Comparison of ENCODE assay signal across 11 mouse cellular contexts in the genomic region with DNA sequence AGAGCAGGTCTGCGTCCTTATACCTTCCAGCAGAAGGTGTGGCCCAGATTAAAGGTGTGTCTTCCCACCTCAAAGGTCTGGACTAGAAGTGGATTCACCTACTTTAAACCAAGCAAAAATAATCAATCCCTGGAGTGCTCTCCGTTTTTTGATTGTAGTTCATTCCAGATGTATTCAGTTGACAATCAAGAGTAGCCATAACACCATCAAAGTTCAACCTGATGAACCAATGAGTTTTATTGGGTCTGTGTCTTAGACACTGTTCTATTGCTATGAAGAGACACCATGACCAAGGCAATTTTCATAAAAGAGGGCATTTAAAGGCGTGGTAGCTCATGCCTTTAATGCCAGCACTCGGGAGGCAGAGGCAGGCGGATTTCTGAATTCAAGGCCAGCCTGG. TPM values are rescaled to one million over a fixed set of nuclear protein-coding genes. Genes with fewer than 3 reads are reported as not detected.
DNase-seq lines count a peak whose midpoint lies in the region; ATAC-seq and TF ChIP-seq lines count a peak whose summit lies in the region.
"Had no signal": no experiment of that assay in that cellular context is flagged by ENCODE, and none has a peak within 500 bp of the region (broad histone marks: within the 10 kb centered on the region; RNA-seq: fewer than 3 reads in every experiment).

Steap3 (minus strand) TSS at position 101 of the 400 bp plus-strand sequence.

- no peak within 1 kb of the TSS for H3K9ac ChIP-seq in liver, embryonic 14.5 days (replicated peaks)
- H3K9ac ChIP-seq: forebrain, embryonic 13.5 days had no signal

- ATAC-seq in erythroblast, adult 5-6 weeks (replicated peaks; ENCODE audit: low FRiP score, poor library complexity, severe bottlenecking): no peak
- no peak for ATAC-seq in liver, embryonic 14.5 days (ENCODE audit: insufficient read depth)
- no peak for ATAC-seq in cerebellum, adult (ENCODE audit: insufficient number of reproducible peaks, low FRiP score, low TSS enrichment)
- ATAC-seq: forebrain, embryonic 13.5 days had no signal

- H3K4me3 ChIP-seq in erythroblast, embryonic 14.5 days (replicated peaks): peak within 1 kb of the TSS; percentile 79
- no peak within 1 kb of the TSS for H3K4me3 ChIP-seq in liver, embryonic 14.5 days (ENCODE audit: insufficient read depth in 1 of 2, low read depth in 2 of 2, low read length in 2 of 2)
- H3K4me3 ChIP-seq: forebrain, embryonic 13.5 days had no signal

- H3K27me3 ChIP-seq in erythroblast, embryonic 14.5 days (ENCODE audit: control insufficient read depth): no peaks in the 10 kb centered on the region
- no peaks in the 10 kb centered on the region for H3K27me3 ChIP-seq in liver, embryonic 14.5 days (ENCODE audit: control insufficient read depth, insufficient read depth, low read length)
- H3K27me3 ChIP-seq: forebrain, embryonic 13.5 days had no signal

- no peak for TF ChIP-seq EP300 in liver, embryonic 14.5 days (IDR thresholded peaks at IDR 0.05; ENCODE audit: low read depth)

- no peak within 1 kb of the TSS; the same call in none of the 2 replicates for H3K27ac ChIP-seq in liver, embryonic 14.5 days
- H3K27ac ChIP-seq: forebrain, embryonic 13.5 days had no signal

- no peak for TF ChIP-seq CTCF in liver, embryonic 14.5 days (IDR thresholded peaks at IDR 0.05; ENCODE audit: low read depth)

- 84% methylated on average over 5 of the region's 5 CpGs for WGBS in liver, embryonic 14.5 days (ENCODE audit: insufficient replicate concordance)

- peaks cover 39% of the 10 kb centered on the region for H3K36me3 ChIP-seq in erythroblast, embryonic 14.5 days (ENCODE audit: control insufficient read depth)
- H3K36me3 ChIP-seq in liver, embryonic 14.5 days (replicated peaks; ENCODE audit: control insufficient read depth, insufficient read depth, low read depth): no peaks in the 10 kb centered on the region

- peaks cover 92% of the 10 kb centered on the region for H3K4me1 ChIP-seq in erythroblast, embryonic 14.5 days (ENCODE audit: control insufficient read depth)
- peaks cover 40 to 62% of the 10 kb centered on the region in 2 experiments for H3K4me1 ChIP-seq in liver, embryonic 14.5 days (replicated peaks; ENCODE audit: control insufficient read depth in 2 of 2, insufficient read depth in 2 of 2, low read length in 1 of 2)
- H3K4me1 ChIP-seq: forebrain, embryonic 13.5 days had no signal

- H3K9me3 ChIP-seq in erythroblast, embryonic 14.5 days (ENCODE audit: control insufficient read depth, low read length): peaks cover 2% of the 10 kb centered on the region; the same call in 1 of the 2 replicates
- H3K9me3 ChIP-seq in liver, embryonic 14.5 days (ENCODE audit: control insufficient read depth, low read length): no peaks in the 10 kb centered on the region

- no peak for DNase-seq in adrenal gland, postnatal 36 days
- DNase-seq in heart, adult 8-10 months (ENCODE audit: low spot score): no peak
- DNase-seq in liver, embryonic 14.5 days (ENCODE audit: low read depth in 3 of 3, low spot score in 3 of 3): no peak
- DNase-seq in left cerebral cortex, postnatal 25 days (ENCODE audit: low spot score in 2 of 2): no peak
- DNase-seq in ovary, adult 18-20 months (ENCODE audit: low spot score): no peak
- DNase-seq: cerebellum, adult 9-11 months; kidney, adult 9 months had no signal

- peak within 1 kb of the TSS; percentile 94 for H3K4me2 ChIP-seq in liver, embryonic 14.5 days (ENCODE audit: low read depth)
- H3K4me2 ChIP-seq: forebrain, embryonic 13.5 days had no signal

- intact Hi-C loops in left cerebral cortex, postnatal 25 days (cut with DNase I): no loop called here

RNA-seq across cellular contexts. Expression of gene Steap3, which starts in this region (rescaled TPM):
- polyA plus RNA-seq in erythroblast, embryonic 14.5 days (2012): 29.2 and 33.0 TPM in 2 replicates
- 6.3 and 11.7 TPM in 2 replicates for total RNA-seq in erythroblast, adult 5-6 weeks (2015; ENCODE audit: low replicate concordance)
- total RNA-seq in erythroblast, adult 5-6 weeks (2017; ENCODE audit: low replicate concordance): 6.1 and 6.4 TPM in 2 replicates
- total RNA-seq in adrenal gland, postnatal 36 days (2021): 10 to 100 TPM; 21.9 to 48.2 TPM
- total RNA-seq in heart, adult 8-10 months (2022): 10 to 100 TPM; 25.3 to 29.5 (median 28.3) TPM
- 38.8 and 42.2 TPM in 2 replicates for polyA plus RNA-seq in liver, embryonic 14.5 days (2012; rRNA removed)
- 39.1 and 46.2 TPM in 2 replicates for polyA plus RNA-seq in liver, embryonic 14.5 days (2014; fragmentation: Nextera tagmentation; extraction: Ambion mirVana)
- total RNA-seq in left cerebral cortex, postnatal 25 days (2021): 1 to 10 TPM; 6.6 to 7.3 TPM
